Mouse (Mus musculus) erythroblast, embryonic 14.5 days (primary cell): Measurements from ENCODE around the gene Zbtb2.
"Not testable (repeated sequence)": the region's sequence is repeated elsewhere in the genome, so short reads cannot be mapped to it uniquely, and the experiment has no call there.

ENCODE experiments used
- GATA1 ChIP-seq: IDR thresholded peaks from 2 replicates; pipeline ENCODE4 v1.6.1; 2012; ENCODE audit warnings: low read length, inconsistent platforms, mixed read lengths
- TAL1 ChIP-seq: IDR thresholded peaks from 3 replicates; pipeline ENCODE4 v1.6.1; 2012; ENCODE audit warnings: low read length, inconsistent platforms, mixed read lengths

- not testable (repeated sequence) for TF ChIP-seq GATA1, TAL1
Observed at GRCm38 (mm10) chr10:4433871-4434270, 46.0 kb upstream of the Zbtb2 start.
